Mouse (Mus musculus): ENCODE data around the gene Gm10447. TPM values are rescaled to one million over a fixed set of nuclear protein-coding genes. Genes with fewer than 3 reads are reported as not detected.

Gm10447 gene
- polyA plus RNA-seq, 1 experiment: not detected

GRCm38 (mm10) chr11:53453031-53453430, 3.9 kb downstream of the Gm10447 start:
- Histone ChIP-seq H3ac (ENCODE audit: control insufficient read depth, insufficient read length, low read depth) (no peak overlapping the region), H3K36me3 (ENCODE audit: control insufficient read depth, insufficient read depth) (no peaks in the 10 kb centered on the region), H3K4me3 (ENCODE audit: insufficient read depth, poor library complexity, severe bottlenecking) (no peak overlapping the region), H3K79me3 (ENCODE audit: low read depth) (no peaks in the 10 kb centered on the region), H3K27me3 (ENCODE audit: control insufficient read depth, insufficient read depth, insufficient read length) (peaks cover 10% of the 10 kb centered on the region), H3K79me2 (ENCODE audit: control insufficient read depth, insufficient read depth) (no peaks in the 10 kb centered on the region)
- no peak for TF ChIP-seq USF1 (IDR thresholded peaks at IDR 0.05; ENCODE audit: low read depth)
- no peak for TF ChIP-seq CEBPB (IDR thresholded peaks at IDR 0.05; ENCODE audit: low read depth)
- no peak for TF ChIP-seq FOSL1 (IDR thresholded peaks at IDR 0.05; ENCODE audit: insufficient read depth, low read length, poor library complexity, severe bottlenecking)
- no peak for TF ChIP-seq MYOD1 (IDR thresholded peaks at IDR 0.05; ENCODE audit: control insufficient read depth, insufficient read length, low read depth)
- no peak for TF ChIP-seq MAX (IDR thresholded peaks at IDR 0.05)
- no peak for TF ChIP-seq MYOG (IDR thresholded peaks at IDR 0.05; ENCODE audit: control insufficient read depth, extremely low read depth, insufficient read length)
- TF ChIP-seq CTCF (IDR thresholded peaks at IDR 0.05; ENCODE audit: control insufficient read depth, insufficient read depth, insufficient read length): no peak

- H3K36me3 ChIP-seq (ENCODE audit: control insufficient read depth, insufficient read depth): no peaks in the 10 kb centered on the region
- no peak overlapping the region for H3ac ChIP-seq (ENCODE audit: control insufficient read depth, insufficient read length, low read depth)
- H3K4me3 ChIP-seq (ENCODE audit: insufficient read depth, poor library complexity, severe bottlenecking): no peak overlapping the region
- H3K27me3 ChIP-seq (ENCODE audit: control insufficient read depth, insufficient read depth, insufficient read length): peaks cover 10% of the 10 kb centered on the region
- no peaks in the 10 kb centered on the region for H3K79me2 ChIP-seq (ENCODE audit: control insufficient read depth, insufficient read depth)
- TF ChIP-seq MYOG (IDR thresholded peaks at IDR 0.05; ENCODE audit: control insufficient read depth, extremely low read depth, insufficient read length) (no peak), CEBPB (IDR thresholded peaks at IDR 0.05; ENCODE audit: low read depth) (no peak), USF1 (IDR thresholded peaks at IDR 0.05; ENCODE audit: low read depth) (no peak), MYOD1 (IDR thresholded peaks at IDR 0.05; ENCODE audit: control insufficient read depth, insufficient read length, low read depth) (no peak), CTCF (IDR thresholded peaks at IDR 0.05; ENCODE audit: control insufficient read depth, insufficient read depth, insufficient read length) (no peak), MAX (IDR thresholded peaks at IDR 0.05) (no peak)
- H3K79me3 ChIP-seq (ENCODE audit: low read depth): no peaks in the 10 kb centered on the region
These were observed 4.5 kb downstream of the Gm10447 start for GRCm38 (mm10) chr11:53452396-53452795.

GRCm38 (mm10) chr11:53451361-53451760, 5.5 kb downstream of the Gm10447 start:
- H3K79me3 ChIP-seq (ENCODE audit: low read depth): no peaks in the 10 kb centered on the region
- TF ChIP-seq CTCF (IDR thresholded peaks at IDR 0.05; ENCODE audit: control insufficient read depth, insufficient read depth, insufficient read length) (no peak), FOSL1 (IDR thresholded peaks at IDR 0.05; ENCODE audit: insufficient read depth, low read length, poor library complexity, severe bottlenecking) (no peak), MYOD1 (IDR thresholded peaks at IDR 0.05; ENCODE audit: control insufficient read depth, insufficient read length, low read depth) (no peak), CEBPB (IDR thresholded peaks at IDR 0.05; ENCODE audit: low read depth) (no peak), MAX (IDR thresholded peaks at IDR 0.05) (no peak), MYOG (IDR thresholded peaks at IDR 0.05; ENCODE audit: control insufficient read depth, extremely low read depth, insufficient read length) (no peak), USF1 (IDR thresholded peaks at IDR 0.05; ENCODE audit: low read depth) (no peak)
- no peaks in the 10 kb centered on the region for H3K36me3 ChIP-seq (ENCODE audit: control insufficient read depth, insufficient read depth)
- no peak overlapping the region for H3ac ChIP-seq (ENCODE audit: control insufficient read depth, insufficient read length, low read depth)
- H3K27me3 ChIP-seq (ENCODE audit: control insufficient read depth, insufficient read depth, insufficient read length): peaks cover 10% of the 10 kb centered on the region
- no peak overlapping the region for H3K4me3 ChIP-seq (ENCODE audit: insufficient read depth, poor library complexity, severe bottlenecking)
- no peaks in the 10 kb centered on the region for H3K79me2 ChIP-seq (ENCODE audit: control insufficient read depth, insufficient read depth)

- TF ChIP-seq CEBPB (IDR thresholded peaks at IDR 0.05; ENCODE audit: low read depth): no peak
- no peak for TF ChIP-seq FOSL1 (IDR thresholded peaks at IDR 0.05; ENCODE audit: insufficient read depth, low read length, poor library complexity, severe bottlenecking)
- TF ChIP-seq MYOD1 (IDR thresholded peaks at IDR 0.05; ENCODE audit: control insufficient read depth, insufficient read length, low read depth): no peak
- TF ChIP-seq MYOG (IDR thresholded peaks at IDR 0.05; ENCODE audit: control insufficient read depth, extremely low read depth, insufficient read length): no peak
- no peak for TF ChIP-seq CTCF (IDR thresholded peaks at IDR 0.05; ENCODE audit: control insufficient read depth, insufficient read depth, insufficient read length)
- TF ChIP-seq MAX (IDR thresholded peaks at IDR 0.05): no peak
- TF ChIP-seq USF1 (IDR thresholded peaks at IDR 0.05; ENCODE audit: low read depth): no peak
- Histone ChIP-seq H3K36me3 (ENCODE audit: control insufficient read depth, insufficient read depth) (no peaks in the 10 kb centered on the region), H3K79me3 (ENCODE audit: low read depth) (no peaks in the 10 kb centered on the region), H3K4me3 (ENCODE audit: insufficient read depth, poor library complexity, severe bottlenecking) (no peak overlapping the region), H3ac (ENCODE audit: control insufficient read depth, insufficient read length, low read depth) (no peak overlapping the region), H3K79me2 (ENCODE audit: control insufficient read depth, insufficient read depth) (no peaks in the 10 kb centered on the region), H3K27me3 (ENCODE audit: control insufficient read depth, insufficient read depth, insufficient read length) (peaks cover 10% of the 10 kb centered on the region)
These were observed 6.7 kb downstream of the Gm10447 start for GRCm38 (mm10) chr11:53450070-53450705.

- Histone ChIP-seq H3K4me3 (ENCODE audit: insufficient read depth, poor library complexity, severe bottlenecking) (no peak overlapping the region), H3K36me3 (ENCODE audit: control insufficient read depth, insufficient read depth) (no peaks in the 10 kb centered on the region), H3K79me2 (ENCODE audit: control insufficient read depth, insufficient read depth) (no peaks in the 10 kb centered on the region), H3K79me3 (ENCODE audit: low read depth) (no peaks in the 10 kb centered on the region), H3K27me3 (ENCODE audit: control insufficient read depth, insufficient read depth, insufficient read length) (peaks cover 10% of the 10 kb centered on the region), H3ac (ENCODE audit: control insufficient read depth, insufficient read length, low read depth) (no peak overlapping the region)
- TF ChIP-seq FOSL1 (IDR thresholded peaks at IDR 0.05; ENCODE audit: insufficient read depth, low read length, poor library complexity, severe bottlenecking): no peak
- no peak for TF ChIP-seq CEBPB (IDR thresholded peaks at IDR 0.05; ENCODE audit: low read depth)
- no peak for TF ChIP-seq CTCF (IDR thresholded peaks at IDR 0.05; ENCODE audit: control insufficient read depth, insufficient read depth, insufficient read length)
- TF ChIP-seq MYOD1 (IDR thresholded peaks at IDR 0.05; ENCODE audit: control insufficient read depth, insufficient read length, low read depth): no peak
- TF ChIP-seq MAX (IDR thresholded peaks at IDR 0.05): no peak
- no peak for TF ChIP-seq USF1 (IDR thresholded peaks at IDR 0.05; ENCODE audit: low read depth)
- no peak for TF ChIP-seq MYOG (IDR thresholded peaks at IDR 0.05; ENCODE audit: control insufficient read depth, extremely low read depth, insufficient read length)
These were observed 8.4 kb downstream of the Gm10447 start for GRCm38 (mm10) chr11:53448529-53448928.
